Mouse (Mus musculus): ENCODE results near the gene Shc2.

GRCm38 (mm10) chr10:79681591-79682245, 44.0 kb upstream of the Shc2 start, which contains the start of gene Cdc34:
- TF ChIP-seq CTCF (IDR thresholded peaks at IDR 0.05) (peak; percentile 60), POLR2A (IDR thresholded peaks at IDR 0.05; ENCODE audit: insufficient read depth, low read depth, low read length) (peak; percentile 94), EP300 (IDR thresholded peaks at IDR 0.05; ENCODE audit: insufficient read depth, low read depth, low read length) (peak; percentile 14; the same call in 1 of the 2 replicates)

Data from heart, adult 2 months (tissue).